Comparison of ENCODE assay signal across 8 mouse cellular contexts in genomic region chr7:110774077-110774476, GRCm38 (mm10). TPM values are rescaled to one million over a fixed set of nuclear protein-coding genes. Genes with fewer than 3 reads are reported as not detected.
DNase-seq lines count a peak whose midpoint lies in the region; ATAC-seq and TF ChIP-seq lines count a peak whose summit lies in the region.

No protein-coding gene starts in this region.

- no peaks in the 10 kb centered on the region for H3K36me3 ChIP-seq in forebrain, embryonic 15.5 days
- no peaks in the 10 kb centered on the region for H3K36me3 ChIP-seq in hindbrain, postnatal 0 days (ENCODE audit: insufficient read depth, low read length)
- H3K36me3 ChIP-seq in liver, embryonic 16.5 days (ENCODE audit: control insufficient read depth, insufficient read depth), result peaks cover 4% of the 10 kb centered on the region

- peak overlapping the region; percentile 59 for H3K27ac ChIP-seq in forebrain, embryonic 15.5 days (replicated peaks)
- peak overlapping the region; percentile 88 for H3K27ac ChIP-seq in hindbrain, postnatal 0 days
- peak overlapping the region; percentile 92 for H3K27ac ChIP-seq in liver, embryonic 16.5 days (ENCODE audit: low read length)

- no peaks in the 10 kb centered on the region for H3K9me3 ChIP-seq in forebrain, embryonic 15.5 days
- H3K9me3 ChIP-seq in hindbrain, postnatal 0 days (ENCODE audit: low read length), result no peaks in the 10 kb centered on the region
- H3K9me3 ChIP-seq in liver, embryonic 16.5 days (replicated peaks; ENCODE audit: control insufficient read depth, low read length), result no peaks in the 10 kb centered on the region

- 0 out of 2 replicates have a peak overlapping the region, but pooled peaks have one; percentile 6 for H3K9ac ChIP-seq in forebrain, embryonic 15.5 days (replicated peaks)
- H3K9ac ChIP-seq in hindbrain, postnatal 0 days (replicated peaks; ENCODE audit: low read length), result peak overlapping the region; percentile 24; the same call in 1 of the 2 replicates
- H3K9ac ChIP-seq in liver, embryonic 16.5 days (ENCODE audit: low read depth, low read length), result peak overlapping the region; percentile 87

- WGBS in forebrain, embryonic 15.5 days, result 74% methylated on average over 1 of the region's 1 CpGs
- WGBS in hindbrain, postnatal 0 days, result 45% methylated on average over 1 of the region's 1 CpGs
- 27% methylated on average over 1 of the region's 1 CpGs for WGBS in liver, embryonic 16.5 days (ENCODE audit: insufficient replicate concordance)

- H3K4me1 ChIP-seq in forebrain, embryonic 15.5 days, result peaks cover 16% of the 10 kb centered on the region
- peaks cover 21% of the 10 kb centered on the region for H3K4me1 ChIP-seq in hindbrain, postnatal 0 days (ENCODE audit: insufficient read depth, low read length)
- peaks cover 79% of the 10 kb centered on the region for H3K4me1 ChIP-seq in liver, embryonic 16.5 days (ENCODE audit: control insufficient read depth, low read depth, low read length)

- H3K4me3 ChIP-seq in forebrain, embryonic 15.5 days, result no peak overlapping the region
- no peak overlapping the region; the same call in 1 of the 2 replicates for H3K4me3 ChIP-seq in hindbrain, postnatal 0 days (ENCODE audit: low read length)
- peak overlapping the region; percentile 74 for H3K4me3 ChIP-seq in liver, embryonic 16.5 days (ENCODE audit: low read depth, low read length)

- DNase-seq in layer of hippocampus, adult 11-12 months (ENCODE audit: low spot score), result peak; percentile 45
- no peak for DNase-seq in layer of hippocampus, adult 9-10 months (ENCODE audit: low spot score)
- DNase-seq in adipocyte (ENCODE audit: low spot score), result peak; percentile 56
- peak; percentile 78 for DNase-seq in hindbrain, postnatal 0 days (ENCODE audit: low spot score)
- DNase-seq in yolk sac, embryonic 10.5 days (ENCODE audit: low spot score), result no peak

- H3K27me3 ChIP-seq in forebrain, embryonic 15.5 days, result peaks cover 7% of the 10 kb centered on the region
- no peaks in the 10 kb centered on the region for H3K27me3 ChIP-seq in hindbrain, postnatal 0 days (ENCODE audit: insufficient read depth, low read length)
- no peaks in the 10 kb centered on the region for H3K27me3 ChIP-seq in liver, embryonic 16.5 days (ENCODE audit: control insufficient read depth, insufficient read depth, low read depth, low read length)

- TF ChIP-seq CTCF in hindbrain, postnatal 0 days (IDR thresholded peaks at IDR 0.05; ENCODE audit: low read depth), result no peak

- ATAC-seq in forebrain, embryonic 15.5 days (replicated peaks), result peak; percentile 65
- ATAC-seq in hindbrain, postnatal 0 days, result peak; percentile 74
- peak; percentile 12 for ATAC-seq in liver, embryonic 16.5 days (ENCODE audit: low read depth)
- ATAC-seq in activated CD4-positive, CD25-positive, alpha-beta regulatory T cell, adult 4 months, result no peak

- H3K4me2 ChIP-seq in forebrain, embryonic 15.5 days (replicated peaks), result no peak overlapping the region
- H3K4me2 ChIP-seq in hindbrain, postnatal 0 days (ENCODE audit: low read depth, low read length), result peak overlapping the region; percentile 38
- peak overlapping the region; percentile 82 for H3K4me2 ChIP-seq in liver, embryonic 16.5 days (ENCODE audit: low read depth, low read length)

RNA-seq across cellular contexts. Expression of gene Ampd3, which starts 6.1 kb away (rescaled TPM):
- 4.4 and 4.8 TPM in 2 replicates for polyA plus RNA-seq in forebrain, embryonic 15.5 days (2015; fragmentation: Nextera tagmentation; extraction: Ambion mirVana)
- total RNA-seq in hindbrain, postnatal 0 days (2014; rRNA removed), result 15.1 and 24.8 TPM in 2 replicates
- polyA plus RNA-seq in hindbrain, postnatal 0 days (2015; fragmentation: Nextera tagmentation; extraction: Ambion mirVana), result 12.4 and 14.3 TPM in 2 replicates
- 32.6 and 34.4 TPM in 2 replicates for polyA plus RNA-seq in liver, embryonic 16.5 days (2015; fragmentation: Nextera tagmentation; extraction: Ambion mirVana)
- 1 to 10 TPM; 3.7 to 3.9 TPM for polyA plus RNA-seq in activated CD4-positive, CD25-positive, alpha-beta regulatory T cell, adult 4 months (2017; shearing (Covaris generic))

Comparison
In these comparisons a context has a peak if more than half of its experiments do, and no peak if none do; other contexts are left out.
1. DNase-seq: peak in layer of hippocampus, adult 11-12 months (single experiment), adipocyte (single experiment) and hindbrain, postnatal 0 days (single experiment); none in layer of hippocampus, adult 9-10 months (single experiment) and yolk sac, embryonic 10.5 days (single experiment).
2. H3K9ac ChIP-seq: peak in every context shown above with its lines; median percentile 87 in liver, embryonic 16.5 days; 24 in hindbrain, postnatal 0 days; 6 in forebrain, embryonic 15.5 days.
3. Peak in every context shown above with its lines, with median percentiles within 50 percentile points of each other: H3K27ac ChIP-seq.